Mouse (Mus musculus) c-Kit-positive CD71-positive TER-119-negative erythroid progenitor cells, embryonic 14.5 days (primary cell): ENCODE results near the gene Psmc3ip.

ENCODE experiments used
- DNase-seq: peaks from one replicate; pipeline ENCODE4 v3.0.0-alpha.2; 2013; ENCODE audit warnings: low read depth

Gene Psmc3ip

GRCm38 (mm10) chr11:101052751-101053473 is 42.3 kb downstream of the Psmc3ip start:
- no peak for DNase-seq

- DNase-seq: no peak
Observed at GRCm38 (mm10) chr11:101051617-101052016, 43.6 kb downstream of the Psmc3ip start.

- DNase-seq: no peak
Observed at GRCm38 (mm10) chr11:101051051-101051493, 44.2 kb downstream of the Psmc3ip start.

GRCm38 (mm10) chr11:101050359-101050758 is 44.9 kb downstream of the Psmc3ip start:
- no peak for DNase-seq

GRCm38 (mm10) chr11:101047502-101047901 is 47.7 kb downstream of the Psmc3ip start:
- DNase-seq: no peak

- DNase-seq: no peak
Observed at GRCm38 (mm10) chr11:101046440-101046839, 48.8 kb downstream of the Psmc3ip start.

- DNase-seq: no peak
Observed at GRCm38 (mm10) chr11:101045826-101046225, 49.4 kb downstream of the Psmc3ip start.
